Mouse (Mus musculus): ENCODE data around the gene Ndufb4. TPM values are rescaled to one million over a fixed set of nuclear protein-coding genes. Genes with fewer than 3 reads are reported as not detected.

Gene Ndufb4
- total and polyA plus RNA-seq, 2 experiments from 2014 or later: 32.3 to 90.7 TPM

DNA sequence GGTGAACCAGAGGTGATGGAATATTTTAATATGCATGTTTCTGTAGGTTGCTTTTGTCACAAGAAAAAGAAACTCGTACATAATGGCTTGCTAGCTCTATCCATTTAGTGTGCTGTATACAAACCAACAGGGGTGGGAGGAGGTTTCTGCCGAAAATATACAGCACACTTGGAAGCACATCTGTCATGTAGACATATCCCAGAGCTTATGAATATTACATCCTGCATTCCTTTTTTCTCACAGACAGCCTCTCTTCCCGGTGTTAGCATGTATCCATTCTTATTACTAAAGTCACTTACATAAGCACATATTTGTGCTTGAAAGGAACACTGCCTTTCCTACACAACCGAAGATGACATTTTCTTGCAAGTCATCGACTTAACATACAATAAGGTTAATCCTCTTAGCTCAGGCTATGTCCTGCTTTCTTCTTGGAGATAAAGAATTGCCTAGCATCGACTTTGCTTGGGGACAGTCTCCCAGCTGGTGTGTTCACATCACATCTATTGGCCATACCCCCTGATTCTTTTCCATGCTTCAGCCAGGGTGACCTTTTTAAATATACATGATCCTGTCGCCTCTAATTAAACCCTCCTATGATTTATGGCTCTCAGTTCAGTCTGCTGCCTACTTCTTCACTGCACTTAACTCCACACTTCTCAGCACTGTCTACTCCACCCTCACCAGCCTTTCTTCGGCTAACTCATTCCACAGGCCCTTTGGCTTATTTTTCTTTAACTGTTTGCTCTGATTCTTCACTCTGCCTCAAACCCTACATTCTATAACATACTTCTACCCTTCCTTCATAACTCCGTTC, 9.6 kb upstream of the Ndufb4 start:
- Histone ChIP-seq H3K27ac (ENCODE audit: low read depth, low read length) (no peak overlapping the region), H3K9ac (replicated peaks; ENCODE audit: low read length, poor library complexity, severe bottlenecking) (no peak overlapping the region), H3K9me3 (ENCODE audit: low read length) (no peaks in the 10 kb centered on the region), H3K36me3 (ENCODE audit: insufficient read depth, low read length) (no peaks in the 10 kb centered on the region), H3K27me3 (ENCODE audit: insufficient read depth, low read length) (no peaks in the 10 kb centered on the region), H3K4me1 (ENCODE audit: insufficient read depth, low read length) (no peaks in the 10 kb centered on the region), H3K4me3 (ENCODE audit: low read depth, low read length) (no peak overlapping the region), H3K4me2 (ENCODE audit: low read depth, low read length, poor library complexity, severe bottlenecking) (no peak overlapping the region)
- 31% methylated on average over 9 of the region's 9 CpGs for WGBS
- DNase-seq (ENCODE audit: low spot score) (no peak), ATAC-seq (ENCODE audit: low FRiP score) (no peak)
- no peak for TF ChIP-seq CTCF (IDR thresholded peaks at IDR 0.05)

DNA sequence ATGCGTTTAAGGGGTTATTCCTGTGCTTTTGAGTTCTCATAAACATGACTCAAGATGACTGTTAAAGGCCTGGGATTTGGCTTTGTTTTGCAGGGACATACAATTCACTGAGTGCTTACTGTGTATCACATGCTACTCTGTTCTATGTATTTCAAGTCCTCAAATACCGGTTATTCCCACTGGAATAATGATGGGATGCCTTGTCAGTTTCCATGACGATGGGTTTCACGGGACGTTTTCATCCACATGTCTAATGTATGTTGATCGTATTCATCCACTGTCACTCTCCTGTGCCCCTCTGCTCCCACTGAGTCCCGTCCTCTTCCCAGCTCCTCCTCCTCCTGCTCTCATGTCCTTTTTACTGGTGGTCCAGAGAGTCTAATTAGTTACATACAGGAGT, 2.5 kb upstream of the Ndufb4 start:
- Histone ChIP-seq H3K4me1 (ENCODE audit: insufficient read depth, low read length) (peaks cover 5% of the 10 kb centered on the region; the same call in 1 of the 2 replicates), H3K27ac (ENCODE audit: low read depth, low read length) (no peak overlapping the region), H3K27me3 (ENCODE audit: insufficient read depth, low read length) (no peaks in the 10 kb centered on the region), H3K36me3 (ENCODE audit: insufficient read depth, low read length) (no peaks in the 10 kb centered on the region), H3K9ac (replicated peaks; ENCODE audit: low read length, poor library complexity, severe bottlenecking) (no peak overlapping the region), H3K9me3 (ENCODE audit: low read length) (no peaks in the 10 kb centered on the region), H3K4me2 (ENCODE audit: low read depth, low read length, poor library complexity, severe bottlenecking) (no peak overlapping the region), H3K4me3 (ENCODE audit: low read depth, low read length) (no peak overlapping the region)
- no peak for TF ChIP-seq CTCF (IDR thresholded peaks at IDR 0.05)
- 17% methylated on average over 7 of the region's 7 CpGs for WGBS
- ATAC-seq (ENCODE audit: low FRiP score) (no peak), DNase-seq (ENCODE audit: low spot score) (no peak)

DNA sequence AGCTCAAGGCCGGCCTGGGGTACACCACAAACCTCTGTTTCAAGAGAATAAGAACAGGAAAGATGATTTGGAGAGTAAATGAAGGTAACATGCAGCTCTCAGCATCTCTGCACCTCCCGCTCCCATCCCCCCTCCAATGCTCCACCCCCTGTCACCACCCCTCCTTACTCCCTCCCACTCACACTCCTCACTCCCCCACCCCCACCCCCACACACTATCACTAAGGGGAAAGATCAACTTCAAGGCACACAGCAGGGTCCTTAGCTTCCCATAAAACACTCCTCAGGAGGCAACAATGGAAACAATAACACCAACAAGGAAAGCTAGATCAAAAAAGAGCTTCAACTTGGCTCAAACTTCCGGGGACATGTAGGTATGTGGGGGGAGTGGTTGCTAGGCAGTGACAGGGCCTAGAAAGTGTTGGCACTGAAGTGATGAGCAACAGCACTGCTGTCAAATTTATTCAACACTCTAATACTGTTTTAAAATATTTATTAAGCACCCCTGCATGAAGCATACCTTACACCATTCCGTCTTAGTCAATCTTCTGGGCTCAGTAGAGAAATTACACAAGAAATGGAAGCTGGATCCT, 1.6 kb upstream of the Ndufb4 start:
- Histone ChIP-seq H3K36me3 (ENCODE audit: insufficient read depth, low read length) (no peaks in the 10 kb centered on the region), H3K27me3 (ENCODE audit: insufficient read depth, low read length) (no peaks in the 10 kb centered on the region), H3K9me3 (ENCODE audit: low read length) (no peaks in the 10 kb centered on the region), H3K27ac (ENCODE audit: low read depth, low read length) (no peak overlapping the region), H3K9ac (replicated peaks; ENCODE audit: low read length, poor library complexity, severe bottlenecking) (no peak overlapping the region), H3K4me3 (ENCODE audit: low read depth, low read length) (no peak overlapping the region), H3K4me1 (ENCODE audit: insufficient read depth, low read length) (peaks cover 5% of the 10 kb centered on the region; the same call in 1 of the 2 replicates), H3K4me2 (ENCODE audit: low read depth, low read length, poor library complexity, severe bottlenecking) (no peak overlapping the region)
- ATAC-seq (ENCODE audit: low FRiP score) (no peak), DNase-seq (ENCODE audit: low spot score) (no peak)
- WGBS: 11% methylated on average over 4 of the region's 4 CpGs
- TF ChIP-seq CTCF (IDR thresholded peaks at IDR 0.05): no peak

DNA sequence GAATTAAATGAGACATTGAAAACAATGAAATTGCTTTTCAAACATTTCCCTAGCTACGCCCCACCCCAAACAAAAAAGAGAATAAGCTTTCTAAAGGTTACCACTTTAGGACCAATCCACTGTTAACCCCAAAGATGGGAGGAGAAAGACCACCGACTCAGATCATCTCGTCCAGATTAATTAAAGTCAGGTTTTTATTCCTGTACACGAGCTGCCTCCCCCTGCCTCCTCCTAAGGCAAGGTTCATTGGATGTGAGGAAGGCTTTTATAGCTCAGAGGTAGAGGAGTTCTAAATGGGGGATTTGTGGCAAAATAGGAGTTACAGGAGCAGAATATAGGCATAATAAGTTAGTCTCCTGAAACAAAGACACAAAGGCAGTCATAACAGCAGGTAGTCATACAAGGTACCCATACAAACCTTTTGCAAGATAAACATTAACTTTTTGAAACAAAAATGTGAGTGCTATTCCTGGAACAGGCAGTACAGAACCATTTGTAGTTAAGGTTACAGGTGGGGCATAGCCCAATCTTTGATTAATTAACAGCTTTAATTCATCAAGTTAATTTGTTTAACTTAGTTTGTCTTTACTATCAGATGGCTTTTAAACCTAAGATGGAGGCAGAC, 690 bp upstream of the Ndufb4 start:
- no peak for TF ChIP-seq CTCF (IDR thresholded peaks at IDR 0.05)
- no peaks in the 10 kb centered on the region for H3K27me3 ChIP-seq (ENCODE audit: insufficient read depth, low read length)
- H3K9ac ChIP-seq (replicated peaks; ENCODE audit: low read length, poor library complexity, severe bottlenecking): no peak overlapping the region
- H3K27ac ChIP-seq (ENCODE audit: low read depth, low read length): no peak overlapping the region; the same call in 1 of the 2 replicates
- no peaks in the 10 kb centered on the region for H3K36me3 ChIP-seq (ENCODE audit: insufficient read depth, low read length)
- no peak overlapping the region for H3K4me2 ChIP-seq (ENCODE audit: low read depth, low read length, poor library complexity, severe bottlenecking)
- H3K4me1 ChIP-seq (ENCODE audit: insufficient read depth, low read length): peaks cover 5% of the 10 kb centered on the region; the same call in 1 of the 2 replicates
- no peak for ATAC-seq (ENCODE audit: low FRiP score)
- H3K4me3 ChIP-seq (ENCODE audit: low read depth, low read length): no peak overlapping the region
- H3K9me3 ChIP-seq (ENCODE audit: low read length): no peaks in the 10 kb centered on the region
- no peak for DNase-seq (ENCODE audit: low spot score)
- 64% methylated on average over 4 of the region's 4 CpGs for WGBS

- DNase-seq (ENCODE audit: low spot score) (no peak), ATAC-seq (ENCODE audit: low FRiP score) (no peak)
- 88% methylated on average over 1 of the region's 1 CpGs for WGBS
- peaks cover 5% of the 10 kb centered on the region; the same call in 1 of the 2 replicates for H3K4me1 ChIP-seq (ENCODE audit: insufficient read depth, low read length)
- TF ChIP-seq CTCF (IDR thresholded peaks at IDR 0.05): no peak
- H3K9me3 ChIP-seq (ENCODE audit: low read length): no peaks in the 10 kb centered on the region
- H3K36me3 ChIP-seq (ENCODE audit: insufficient read depth, low read length): peaks cover 2% of the 10 kb centered on the region; the same call in 1 of the 2 replicates
- 0 out of 2 replicates have a peak overlapping the region, but pooled peaks have one; percentile 44 for H3K9ac ChIP-seq (replicated peaks; ENCODE audit: low read length, poor library complexity, severe bottlenecking)
- H3K27me3 ChIP-seq (ENCODE audit: insufficient read depth, low read length): no peaks in the 10 kb centered on the region
- H3K27ac ChIP-seq (ENCODE audit: low read depth, low read length): no peak overlapping the region
- peak overlapping the region; percentile 72 for H3K4me3 ChIP-seq (ENCODE audit: low read depth, low read length)
- H3K4me2 ChIP-seq (ENCODE audit: low read depth, low read length, poor library complexity, severe bottlenecking): peak overlapping the region; percentile 67
These were observed 1.2 kb downstream of the Ndufb4 start for GRCm38 (mm10) chr16:37653058-37653457.

All from midbrain, postnatal 0 days (tissue).